Mouse (Mus musculus): ENCODE measurements around the gene Tmem170. TPM values are rescaled to one million over a fixed set of nuclear protein-coding genes. Genes with fewer than 3 reads are reported as not detected.

Tmem170 gene
- total RNA-seq (2015; ENCODE audit: low replicate concordance): 11.3 and 11.5 TPM in 2 replicates
- total RNA-seq (2017; ENCODE audit: low replicate concordance): 5.4 and 9.2 TPM in 2 replicates

DNA sequence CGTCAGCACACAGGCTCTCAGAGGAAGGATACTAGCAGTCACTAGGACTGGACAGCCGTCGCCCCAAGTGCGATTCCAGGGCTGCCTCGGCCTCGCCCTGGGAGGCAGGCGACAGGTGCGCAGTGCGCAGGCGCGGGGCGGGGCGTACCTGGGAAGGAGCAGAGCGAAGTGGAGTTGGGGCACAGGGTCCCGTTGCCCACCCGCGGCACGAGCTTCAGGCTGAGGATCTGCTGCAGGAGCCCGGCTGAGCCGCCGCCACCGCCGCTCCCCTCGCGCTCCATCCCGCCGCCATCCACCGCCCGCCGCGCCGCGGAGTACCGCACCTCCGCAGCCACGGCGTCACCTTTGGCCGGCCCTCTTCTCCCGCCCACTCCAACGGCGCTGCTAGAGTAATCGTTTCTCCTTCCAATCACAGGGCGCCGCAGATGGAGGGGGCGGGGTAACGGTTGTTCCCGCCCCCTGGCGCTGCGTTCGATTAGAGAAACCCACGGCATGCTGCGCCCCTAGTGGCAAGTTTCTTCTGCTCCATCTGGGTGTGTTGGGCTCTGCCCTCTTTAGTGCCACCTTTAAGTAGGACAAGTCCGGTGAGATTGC lies at the start of gene Tmem170:
TSS of gene Tmem170 (minus strand) at position 396 of the 594 bp plus-strand sequence.
- ATAC-seq (replicated peaks; ENCODE audit: low FRiP score, poor library complexity, severe bottlenecking): peak; percentile 98

DNA sequence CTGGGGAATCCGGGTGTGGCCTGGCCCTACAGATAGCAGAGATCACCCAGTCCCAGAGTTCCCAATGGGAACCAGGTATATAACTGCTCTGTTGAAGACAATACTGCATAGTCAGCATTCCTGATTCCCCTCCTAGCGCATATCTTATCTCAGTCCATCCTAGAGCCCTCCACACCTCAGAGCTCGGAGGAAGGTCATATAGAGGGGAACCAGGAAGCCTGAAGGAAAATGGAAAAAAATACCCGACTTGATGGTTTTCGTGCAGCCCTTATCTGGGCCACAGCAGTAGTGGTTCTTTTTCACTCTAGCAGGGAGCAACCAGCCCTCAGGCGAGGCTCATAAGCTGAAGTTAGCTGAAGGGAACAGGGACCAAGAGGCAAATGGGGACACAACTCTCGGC lies 48.4 kb upstream of the Tmem170 start:
- no peak for ATAC-seq (replicated peaks; ENCODE audit: low FRiP score, poor library complexity, severe bottlenecking)

DNA sequence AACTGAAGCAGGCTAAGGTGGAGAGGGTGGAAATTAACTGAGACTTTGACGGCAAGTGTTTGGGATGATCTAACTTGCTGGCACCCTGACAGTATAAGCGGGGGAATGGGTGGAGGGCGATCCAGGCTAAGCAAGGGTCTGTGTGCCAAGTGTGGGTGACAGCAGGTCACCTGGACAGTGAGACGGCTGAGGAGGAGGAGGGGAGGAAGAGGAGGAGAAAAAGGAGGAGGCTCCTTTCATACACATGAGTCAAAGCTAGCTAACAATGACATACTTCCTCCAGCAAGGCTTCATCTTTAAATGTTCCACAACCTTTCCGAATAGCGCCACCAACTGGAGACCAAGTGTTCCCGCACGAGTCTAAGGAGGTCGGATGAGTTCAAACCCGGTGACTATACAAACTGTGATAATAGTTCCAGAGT lies 46.8 kb upstream of the Tmem170 start:
- peak; percentile 69 for ATAC-seq (replicated peaks; ENCODE audit: low FRiP score, poor library complexity, severe bottlenecking)

DNA sequence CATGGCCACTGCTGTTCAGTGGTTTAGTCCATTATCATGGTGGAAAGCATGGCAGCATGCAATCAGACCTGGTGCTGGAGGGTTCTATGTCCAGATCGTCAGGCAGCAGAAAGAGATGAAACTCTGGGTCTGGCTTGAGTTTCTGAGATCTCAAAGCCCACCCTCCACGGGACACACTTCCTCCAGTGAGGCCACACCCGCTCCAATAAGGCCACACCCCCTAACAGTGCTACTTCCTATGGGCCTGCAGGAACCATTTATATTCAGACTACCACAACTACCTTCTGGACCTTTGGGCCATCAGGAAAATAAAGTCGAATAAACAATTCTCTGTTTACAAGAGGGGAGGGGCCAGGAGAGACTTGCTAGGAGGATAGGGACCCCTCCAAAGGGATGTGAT lies 44.4 kb upstream of the Tmem170 start:
- no peak for ATAC-seq (replicated peaks; ENCODE audit: low FRiP score, poor library complexity, severe bottlenecking)

DNA sequence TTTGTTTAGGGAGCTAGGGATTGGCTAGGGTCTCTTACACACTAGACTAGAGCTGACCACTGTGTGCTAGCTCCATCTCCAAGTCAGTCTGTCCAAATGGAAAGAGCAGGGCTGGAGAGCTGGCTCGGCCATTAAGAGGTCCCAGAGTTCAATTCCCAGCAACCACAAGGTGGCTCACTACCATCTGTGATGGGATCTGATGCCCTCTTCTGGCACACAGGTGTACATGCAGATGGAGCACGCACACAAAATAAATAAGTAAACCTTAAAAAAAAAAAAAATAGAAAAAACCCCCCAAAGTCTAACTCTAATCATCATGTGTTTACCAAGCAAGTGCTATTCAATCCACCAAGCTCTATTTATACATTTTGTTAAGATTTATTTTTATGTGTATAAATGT lies 43.1 kb upstream of the Tmem170 start:
- ATAC-seq (replicated peaks; ENCODE audit: low FRiP score, poor library complexity, severe bottlenecking): no peak

DNA sequence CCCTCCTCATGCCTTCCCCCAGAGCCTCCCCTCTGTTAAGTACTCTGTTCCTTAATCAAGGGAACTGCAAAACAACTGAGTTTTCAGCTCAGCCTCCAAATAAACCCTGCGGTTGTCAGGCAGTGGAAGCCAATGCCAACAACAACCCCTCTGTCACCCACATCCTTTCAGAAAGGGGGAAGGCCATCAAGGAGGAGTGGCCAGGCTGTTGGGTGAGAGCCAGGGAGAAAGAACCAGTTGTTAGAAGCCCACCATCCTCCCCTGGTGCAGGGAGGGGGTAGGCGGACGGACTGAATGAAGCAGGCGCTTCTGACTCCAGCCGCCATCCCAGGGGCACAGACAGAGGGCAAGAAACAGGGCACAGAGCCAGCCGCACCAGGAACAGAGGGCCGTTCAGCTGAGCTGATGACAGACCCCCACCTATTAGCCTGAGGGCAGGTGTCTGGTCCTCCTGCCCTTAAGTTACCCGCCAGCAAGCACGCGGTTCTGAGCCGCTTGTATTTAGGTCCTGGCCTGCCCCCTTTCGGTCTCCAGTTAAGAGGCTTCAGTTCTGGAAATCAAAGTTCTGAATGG lies 36.4 kb upstream of the Tmem170 start:
- ATAC-seq (replicated peaks; ENCODE audit: low FRiP score, poor library complexity, severe bottlenecking): no peak

DNA sequence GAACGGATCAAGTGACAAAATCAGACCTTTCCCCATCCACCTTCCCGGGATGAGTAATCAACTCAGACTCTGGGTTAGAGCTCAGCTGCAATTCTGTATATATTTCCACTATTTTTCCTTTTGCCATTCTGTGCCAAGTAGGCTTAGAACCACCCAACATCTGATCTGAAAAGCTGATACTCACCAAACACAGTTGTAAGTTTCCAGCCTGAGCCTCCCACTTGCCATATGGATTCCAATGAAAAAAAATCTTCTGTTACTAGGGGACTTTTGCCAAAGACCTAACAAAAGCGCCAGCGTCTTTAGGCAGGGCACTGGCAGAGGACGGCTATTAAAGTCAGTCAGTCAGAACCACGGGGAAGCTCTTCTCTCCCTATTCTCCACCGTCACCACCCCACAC lies 35.0 kb upstream of the Tmem170 start:
- ATAC-seq (replicated peaks; ENCODE audit: low FRiP score, poor library complexity, severe bottlenecking): no peak

DNA sequence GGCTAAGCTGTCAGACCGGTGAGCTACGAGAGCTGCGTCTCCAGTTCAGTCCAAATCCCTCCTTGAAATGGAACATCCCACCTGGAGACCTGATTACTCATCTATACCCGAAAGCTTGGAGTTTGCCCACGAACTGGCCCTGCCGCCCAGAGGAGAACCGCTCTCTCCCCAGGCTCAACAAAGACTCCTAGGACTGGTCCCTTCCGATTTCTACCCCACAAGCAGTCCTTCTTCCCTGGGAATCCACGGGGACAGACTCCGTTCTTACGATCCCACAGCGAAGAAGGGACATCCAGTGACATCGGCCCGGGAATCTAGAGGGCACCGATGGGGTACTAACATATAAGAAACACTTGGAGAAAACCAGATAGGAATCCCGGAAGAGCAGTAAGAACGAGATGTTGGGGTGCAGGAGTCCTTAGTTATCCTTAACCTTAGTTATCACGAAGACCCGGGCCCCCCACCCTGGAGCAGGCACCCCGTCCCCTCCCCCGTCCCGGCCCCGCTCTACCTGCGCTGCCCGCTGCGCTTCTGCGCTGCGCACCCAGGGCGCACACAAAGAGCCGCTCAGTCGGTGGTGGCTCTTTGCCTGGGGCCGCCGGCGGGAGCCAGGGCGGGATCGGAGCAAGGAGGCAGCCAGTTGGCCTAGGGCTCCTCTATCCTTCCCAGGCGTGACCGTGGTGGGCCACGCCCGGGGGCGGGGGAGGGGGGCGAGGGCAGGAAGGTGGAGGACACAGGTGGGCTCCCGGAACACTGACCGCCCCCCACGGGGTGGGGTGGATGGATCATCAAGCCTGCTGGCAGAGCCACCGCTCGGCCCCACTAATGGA lies 33.3 kb upstream of the Tmem170 start, which contains the start of gene Chst5:
TSS of gene Chst5 (minus strand) at position 827 of the 830 bp plus-strand sequence.
- no peak for ATAC-seq (replicated peaks; ENCODE audit: low FRiP score, poor library complexity, severe bottlenecking)

DNA sequence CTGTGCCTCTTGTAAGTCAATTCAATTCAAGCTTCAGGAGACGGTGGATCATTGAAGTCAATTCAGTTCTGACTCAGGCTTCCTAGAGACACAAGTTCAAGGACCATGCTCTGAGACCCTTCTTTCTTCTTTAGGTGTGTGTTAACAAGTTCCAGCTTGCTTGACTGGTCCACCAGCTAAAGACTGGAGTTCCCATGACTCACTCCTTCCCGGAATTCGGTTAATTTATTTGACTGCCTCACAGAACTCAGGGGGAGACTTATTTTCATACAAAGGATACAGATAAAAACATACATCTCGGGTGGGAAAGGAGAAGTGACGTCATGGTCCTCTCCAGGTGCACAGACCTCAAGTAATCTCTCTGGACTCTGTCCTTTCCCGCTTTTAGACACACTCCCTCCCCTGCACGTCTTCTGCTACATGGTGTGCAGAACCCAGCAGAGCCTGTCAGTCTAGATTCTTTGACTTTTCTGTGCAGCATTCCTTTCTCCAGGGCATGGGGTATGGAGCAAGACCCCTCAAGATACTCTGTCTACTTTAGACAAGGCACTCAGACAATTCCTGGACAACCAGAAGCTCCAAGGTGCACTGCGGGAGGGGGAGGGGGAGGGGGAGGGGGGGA lies 29.1 kb upstream of the Tmem170 start:
- no peak for ATAC-seq (replicated peaks; ENCODE audit: low FRiP score, poor library complexity, severe bottlenecking)

DNA sequence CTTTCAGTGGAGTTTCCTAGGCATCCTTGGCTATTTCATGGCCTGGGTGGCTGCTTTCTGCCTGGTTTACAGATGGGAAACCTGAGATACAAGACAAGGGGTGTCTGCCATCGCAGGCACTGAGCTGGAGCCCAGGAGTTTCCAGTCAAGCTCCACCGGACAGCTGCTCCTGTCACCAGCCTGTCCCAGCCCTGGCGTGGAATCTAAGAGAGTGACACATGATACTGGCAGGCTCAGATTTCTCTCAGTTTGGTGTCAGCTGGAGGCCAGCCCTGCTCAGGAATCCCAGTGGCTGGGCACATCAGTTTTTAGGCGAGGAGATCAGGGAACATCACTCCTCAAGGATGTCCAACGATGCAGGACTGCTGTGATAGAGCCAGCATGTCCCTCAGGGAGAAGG lies 25.5 kb upstream of the Tmem170 start:
- no peak for ATAC-seq (replicated peaks; ENCODE audit: low FRiP score, poor library complexity, severe bottlenecking)

DNA sequence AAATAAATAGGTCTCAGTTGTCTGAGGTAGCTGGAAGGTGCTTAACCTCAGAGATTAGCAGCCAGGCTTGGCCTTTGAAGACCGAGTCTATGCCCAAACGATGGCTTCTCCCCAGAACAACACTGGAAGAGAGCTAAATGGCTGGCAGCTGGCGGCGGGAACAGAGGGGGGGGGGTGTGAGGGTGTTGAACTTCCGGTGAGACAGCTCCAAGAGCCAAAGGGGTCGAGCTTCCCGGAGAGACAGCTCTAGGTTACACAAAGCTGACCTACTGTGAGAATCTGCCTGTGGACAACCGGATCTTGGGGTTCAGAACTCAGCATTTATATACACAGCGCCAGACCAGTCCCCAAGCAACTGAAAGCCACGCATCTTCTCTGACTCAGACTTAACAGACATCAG lies 22.0 kb upstream of the Tmem170 start:
- ATAC-seq (replicated peaks; ENCODE audit: low FRiP score, poor library complexity, severe bottlenecking): no peak

DNA sequence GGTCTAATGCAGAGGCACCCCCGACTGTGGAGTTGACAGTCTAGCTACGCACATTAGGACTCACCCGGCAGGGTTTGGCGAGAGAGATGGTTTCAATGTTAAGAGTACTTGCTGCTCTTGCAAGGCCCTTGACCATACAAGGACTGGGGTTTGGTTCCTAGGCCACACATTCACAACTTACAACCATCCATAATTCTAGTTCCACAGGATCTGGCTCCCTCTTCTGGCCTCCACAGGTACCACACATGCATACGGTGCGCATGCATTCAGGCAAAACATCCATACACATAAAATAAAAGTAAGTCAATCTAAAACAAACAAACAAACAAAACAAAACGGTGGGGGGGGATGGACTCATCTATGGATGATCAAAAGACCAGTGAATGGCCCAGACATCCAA lies 18.4 kb upstream of the Tmem170 start:
- no peak for ATAC-seq (replicated peaks; ENCODE audit: low FRiP score, poor library complexity, severe bottlenecking)

DNA sequence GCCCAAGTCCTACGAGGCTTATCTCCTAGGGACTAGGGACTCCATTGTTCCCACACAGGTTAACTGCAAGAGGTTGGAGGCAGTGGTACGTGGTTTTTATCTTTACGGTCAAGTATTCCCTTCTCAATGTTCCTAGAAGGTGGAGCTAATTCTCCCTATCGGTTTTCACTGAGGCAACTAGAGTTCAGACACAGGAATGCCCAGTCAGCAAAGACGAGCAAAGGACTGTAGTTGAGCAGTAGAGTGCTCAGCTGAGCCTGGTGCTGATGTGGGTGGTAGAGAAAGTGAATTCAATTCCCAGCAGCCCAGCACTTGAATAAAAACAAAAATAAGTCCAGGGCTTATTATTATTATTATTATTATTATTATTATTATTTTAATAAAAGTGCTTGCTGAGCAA lies 16.1 kb upstream of the Tmem170 start:
- no peak for ATAC-seq (replicated peaks; ENCODE audit: low FRiP score, poor library complexity, severe bottlenecking)

DNA sequence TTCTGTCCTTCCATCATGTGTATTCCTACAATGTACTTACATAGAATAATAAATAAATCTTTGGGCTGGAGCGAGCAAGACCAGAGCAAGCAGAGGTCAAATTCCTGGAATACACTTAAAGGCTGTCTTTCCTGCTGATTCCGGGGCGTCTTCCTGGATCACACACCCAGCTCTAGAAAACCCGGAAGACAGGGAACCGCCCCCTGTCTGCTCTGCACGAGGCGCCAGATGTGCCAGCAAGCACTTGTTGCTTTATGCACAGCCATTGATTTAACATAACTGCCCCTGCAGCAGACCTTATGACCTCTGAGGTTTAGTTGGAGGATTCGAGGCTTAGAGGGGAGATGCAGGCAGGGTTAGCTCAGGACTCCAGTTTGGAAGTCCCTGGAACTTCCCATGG lies 15.4 kb upstream of the Tmem170 start:
- ATAC-seq (replicated peaks; ENCODE audit: low FRiP score, poor library complexity, severe bottlenecking): no peak

DNA sequence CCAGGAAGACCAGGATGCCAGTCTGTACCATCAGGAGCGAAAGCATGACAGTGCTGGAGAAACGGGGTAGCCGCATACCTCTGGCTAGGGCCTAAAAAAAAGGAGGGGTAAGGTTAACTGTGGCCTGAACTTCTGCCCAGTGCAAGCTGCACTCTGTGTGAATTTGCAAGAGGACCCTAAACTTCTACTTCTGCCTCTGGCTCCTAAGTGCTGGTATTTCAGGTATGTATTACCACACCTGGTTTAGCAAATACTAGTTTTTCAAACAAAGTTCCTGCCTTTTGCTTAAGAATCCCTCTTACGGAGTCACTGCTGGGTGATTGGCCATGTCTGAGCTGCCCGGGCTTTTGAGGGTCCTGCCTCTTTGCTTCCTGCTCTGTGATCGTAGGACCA lies 14.4 kb upstream of the Tmem170 start:
- ATAC-seq (replicated peaks; ENCODE audit: low FRiP score, poor library complexity, severe bottlenecking): no peak

DNA sequence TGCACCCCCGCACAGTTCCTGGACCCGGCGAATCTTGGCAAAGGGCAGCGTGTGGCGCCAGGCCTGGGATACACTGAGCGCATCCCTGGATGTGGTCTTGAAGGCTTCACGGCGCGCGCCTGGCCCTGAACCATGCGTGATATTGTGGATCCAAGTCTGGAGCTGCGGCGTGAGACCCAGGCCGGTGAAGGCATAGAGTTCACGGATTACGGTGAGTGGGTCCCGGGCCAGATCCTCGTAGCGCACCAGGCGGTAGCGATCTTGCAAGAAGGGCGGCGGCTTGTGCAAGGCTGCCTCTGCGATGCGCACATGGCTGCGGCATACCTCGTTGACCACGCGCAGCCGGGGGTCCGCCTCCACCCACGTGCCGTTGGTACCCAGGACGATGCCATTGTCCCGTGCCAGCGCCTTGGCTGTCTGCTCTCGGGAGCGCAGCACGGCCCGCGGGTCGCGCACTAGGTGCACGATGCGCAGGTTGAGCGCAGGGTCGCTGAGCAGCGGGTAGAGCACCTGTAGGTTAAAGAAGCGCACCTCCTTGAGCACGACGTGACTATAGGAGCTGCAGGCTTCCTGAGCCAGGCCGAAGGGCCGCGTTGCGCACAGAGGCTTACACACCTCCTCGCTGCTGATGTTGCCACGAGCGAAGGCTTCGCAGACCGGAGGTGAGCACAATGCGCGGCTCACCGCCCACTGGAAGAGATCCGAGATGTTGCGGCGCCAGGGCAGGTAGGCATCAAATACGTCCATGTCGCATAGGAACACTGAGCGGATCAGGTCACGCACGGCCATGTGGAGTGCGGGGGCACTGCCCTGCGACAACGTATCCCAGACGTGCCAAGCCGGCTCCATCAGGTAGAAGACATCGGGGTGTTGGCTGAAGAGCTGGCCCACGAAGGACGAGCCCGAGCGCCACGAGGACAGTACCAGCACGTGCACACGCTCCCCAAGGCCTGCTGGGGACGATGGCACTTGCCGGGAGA lies 13.7 kb upstream of the Tmem170 start:
- ATAC-seq (replicated peaks; ENCODE audit: low FRiP score, poor library complexity, severe bottlenecking): no peak

DNA sequence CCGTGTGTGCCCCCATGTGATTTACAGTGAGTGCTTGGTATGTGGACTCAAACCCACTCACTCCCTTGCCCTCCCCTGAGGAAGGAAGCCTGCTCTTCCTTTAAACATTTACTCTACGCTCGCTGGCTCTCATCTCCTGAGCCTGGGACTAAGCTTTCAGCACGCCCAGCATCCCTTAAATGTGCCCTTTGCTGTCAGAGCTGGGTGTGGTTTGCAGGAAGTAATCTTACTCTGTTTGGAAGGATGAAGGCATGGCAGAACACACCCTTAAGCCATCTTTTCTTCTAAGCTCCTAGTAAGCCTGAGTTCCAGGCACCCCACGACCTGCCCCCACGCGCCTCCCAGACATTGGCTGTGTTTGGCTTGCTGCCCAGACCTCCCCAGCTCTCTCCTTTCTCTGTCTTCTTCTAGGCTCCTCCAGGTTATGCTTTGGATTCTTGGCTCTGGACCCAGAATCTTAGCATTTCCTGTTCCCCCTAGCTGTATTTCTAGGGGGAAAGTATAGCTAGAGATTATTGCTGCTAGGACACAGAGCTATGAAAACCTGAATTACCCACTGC lies 11.6 kb upstream of the Tmem170 start:
- ATAC-seq (replicated peaks; ENCODE audit: low FRiP score, poor library complexity, severe bottlenecking): no peak

DNA sequence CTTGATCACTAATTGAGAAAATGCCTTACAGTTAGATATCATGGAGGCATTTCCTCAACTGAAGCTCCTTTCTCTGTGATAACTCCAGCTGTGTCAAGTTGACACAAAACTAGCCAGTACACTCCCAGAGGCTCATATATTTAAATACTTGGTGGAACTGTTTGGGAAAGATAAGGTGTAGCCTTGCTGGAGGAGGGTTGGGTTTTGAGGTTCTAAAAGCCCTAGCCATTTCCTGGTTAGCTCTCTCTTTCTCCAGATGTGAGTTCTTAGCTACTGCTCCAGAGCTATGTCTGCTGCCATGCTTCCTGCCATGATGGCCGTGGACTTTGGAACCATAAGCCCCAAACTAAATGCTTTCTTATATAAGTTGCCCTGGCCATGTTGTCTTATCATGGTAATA lies 10.9 kb upstream of the Tmem170 start:
- no peak for ATAC-seq (replicated peaks; ENCODE audit: low FRiP score, poor library complexity, severe bottlenecking)

DNA sequence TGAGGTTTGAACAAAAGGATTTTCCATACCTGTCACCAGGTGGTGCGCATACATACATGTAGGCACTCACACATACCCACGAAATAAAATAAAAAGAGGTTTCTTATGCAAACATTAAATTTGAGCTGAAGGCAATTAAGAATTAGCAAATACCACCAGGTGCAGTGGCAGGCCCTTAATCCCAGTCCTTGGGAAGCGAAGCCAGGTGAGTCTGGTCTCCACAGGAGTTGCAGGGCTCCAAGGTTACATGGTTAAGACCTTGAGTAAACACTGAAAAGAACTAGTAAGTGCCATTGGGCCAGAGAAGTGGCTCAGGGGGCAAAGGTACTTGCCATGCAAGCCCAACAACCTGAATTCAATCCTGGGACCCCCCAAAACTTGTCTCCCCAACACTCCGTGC lies 7.1 kb upstream of the Tmem170 start:
- no peak for ATAC-seq (replicated peaks; ENCODE audit: low FRiP score, poor library complexity, severe bottlenecking)
